Mouse (Mus musculus): Measurements from ENCODE around the gene Hist1h3g. TPM values are rescaled to one million over a fixed set of nuclear protein-coding genes. Genes with fewer than 3 reads are reported as not detected.
A peak's percentile ranks its signal among the peaks of the same experiment; 100 is the strongest.
"Not testable (repeated sequence)": the region's sequence is repeated elsewhere in the genome, so short reads cannot be mapped to it uniquely, and the experiment has no call there.

Hist1h3g gene
- total RNA-seq, 2 experiments from 2014 or later = 3.6 to 5.7 TPM

DNA sequence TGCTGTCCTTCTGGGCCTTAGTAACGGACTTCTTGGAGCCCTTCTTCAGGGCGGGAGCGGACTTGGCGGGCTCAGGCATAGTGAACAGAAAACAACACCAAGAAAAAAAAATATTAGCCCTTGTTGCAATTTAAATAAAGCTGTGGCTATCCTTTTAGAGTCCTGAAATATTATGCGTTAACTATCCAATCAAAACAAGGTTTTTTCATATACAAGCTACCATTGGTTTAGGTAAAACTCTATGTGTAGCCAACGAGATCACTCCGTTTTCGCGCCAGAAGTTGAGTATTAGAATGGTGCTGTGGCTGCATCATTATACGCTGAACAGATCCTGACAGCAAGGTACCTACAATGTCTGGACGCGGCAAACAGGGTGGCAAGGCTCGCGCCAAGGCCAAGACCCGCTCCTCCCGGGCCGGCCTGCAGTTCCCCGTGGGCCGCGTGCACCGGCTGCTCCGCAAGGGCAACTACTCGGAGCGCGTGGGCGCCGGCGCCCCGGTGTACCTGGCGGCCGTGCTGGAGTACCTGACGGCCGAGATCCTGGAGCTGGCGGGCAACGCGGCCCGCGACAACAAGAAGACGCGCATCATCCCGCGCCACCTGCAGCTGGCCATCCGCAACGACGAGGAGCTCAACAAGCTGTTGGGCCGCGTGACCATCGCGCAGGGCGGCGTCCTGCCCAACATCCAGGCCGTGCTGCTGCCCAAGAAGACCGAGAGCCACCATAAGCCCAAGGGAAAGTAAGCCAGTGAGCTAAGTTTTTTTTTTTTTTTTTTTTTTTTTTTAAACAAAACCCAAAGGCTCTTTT, 1.5 kb upstream of the Hist1h3g start, which contains the start of gene Hist1h2af:
TSS of gene Hist1h2af (plus strand) at position 347 of the 808 bp plus-strand sequence.
- not testable (repeated sequence) for DNase-seq (ENCODE audit: extremely low spot score in 1 of 2, low spot score in 1 of 2)

DNA sequence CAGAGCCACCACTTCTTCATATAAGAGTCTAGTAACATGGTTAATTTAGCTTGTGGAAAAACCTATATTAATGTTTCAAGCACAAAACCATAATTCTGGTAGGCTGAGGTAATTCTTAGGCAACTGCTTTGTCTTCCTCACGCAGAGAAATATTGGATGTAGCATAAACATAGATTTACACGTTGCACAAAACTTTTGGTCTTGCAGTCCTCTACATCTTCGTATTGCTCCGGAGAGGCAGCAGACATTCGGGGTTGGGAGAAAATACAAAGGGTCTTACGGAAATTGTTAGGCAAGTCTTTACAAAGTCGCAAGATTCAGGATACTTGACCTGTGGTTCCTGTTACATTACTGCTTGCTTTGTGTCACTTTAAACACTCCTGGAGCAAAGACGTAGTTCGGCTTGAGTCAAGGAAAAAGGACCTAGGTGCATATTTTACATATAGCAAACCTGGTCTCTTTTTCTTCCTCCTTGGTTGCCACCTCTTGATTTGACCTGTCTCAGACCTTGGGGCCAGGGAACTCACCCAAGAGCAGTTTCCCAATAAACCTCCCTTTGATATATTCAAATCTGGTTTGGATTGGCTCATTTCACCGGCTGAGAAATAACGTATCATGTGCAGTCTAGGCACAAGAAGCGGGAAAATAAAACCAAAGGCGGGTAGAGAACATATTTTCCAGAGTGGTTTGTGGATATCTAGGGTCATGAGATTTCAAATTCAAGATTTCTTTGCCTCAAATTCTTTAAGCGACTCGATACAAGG, 672 bp upstream of the Hist1h3g start:
- DNase-seq (ENCODE audit: extremely low spot score in 1 of 2, low spot score in 1 of 2) = no peak

DNA sequence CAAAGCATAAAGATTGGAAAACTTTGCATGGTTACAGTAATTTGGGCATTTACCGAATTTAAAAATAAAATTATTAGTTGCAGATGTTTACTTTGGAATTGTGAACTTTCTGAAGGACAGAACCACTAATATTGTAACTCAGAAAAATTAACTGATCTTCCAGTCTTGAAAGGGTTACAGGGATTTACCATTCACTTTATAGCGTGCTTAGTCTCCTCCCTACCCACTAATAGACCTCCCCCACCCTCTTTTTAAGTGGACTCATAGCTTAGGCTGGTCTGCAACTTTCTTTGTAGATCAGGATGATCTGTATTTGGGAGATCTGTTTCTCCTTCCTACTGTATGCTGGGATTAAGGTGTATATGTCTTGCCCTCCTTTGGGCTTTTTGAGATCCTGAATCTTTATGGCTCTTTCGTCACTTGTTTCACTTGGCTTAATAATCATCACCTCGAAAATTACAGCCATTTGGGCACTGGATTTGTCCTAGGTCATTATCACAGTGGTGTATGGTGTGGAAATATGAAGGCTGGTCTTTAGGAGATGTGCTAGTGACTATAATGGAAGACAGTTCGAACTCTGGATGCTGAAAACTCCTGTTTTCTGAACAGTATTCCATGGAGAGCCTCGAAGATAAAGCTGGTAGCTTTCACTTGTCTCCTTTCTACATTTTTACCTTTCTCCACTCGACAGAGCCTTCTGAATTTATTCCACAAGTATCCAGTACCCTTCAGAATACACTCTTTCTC, 1.0 kb downstream of the Hist1h3g start:
- no peak for DNase-seq (ENCODE audit: extremely low spot score in 1 of 2, low spot score in 1 of 2)

DNA sequence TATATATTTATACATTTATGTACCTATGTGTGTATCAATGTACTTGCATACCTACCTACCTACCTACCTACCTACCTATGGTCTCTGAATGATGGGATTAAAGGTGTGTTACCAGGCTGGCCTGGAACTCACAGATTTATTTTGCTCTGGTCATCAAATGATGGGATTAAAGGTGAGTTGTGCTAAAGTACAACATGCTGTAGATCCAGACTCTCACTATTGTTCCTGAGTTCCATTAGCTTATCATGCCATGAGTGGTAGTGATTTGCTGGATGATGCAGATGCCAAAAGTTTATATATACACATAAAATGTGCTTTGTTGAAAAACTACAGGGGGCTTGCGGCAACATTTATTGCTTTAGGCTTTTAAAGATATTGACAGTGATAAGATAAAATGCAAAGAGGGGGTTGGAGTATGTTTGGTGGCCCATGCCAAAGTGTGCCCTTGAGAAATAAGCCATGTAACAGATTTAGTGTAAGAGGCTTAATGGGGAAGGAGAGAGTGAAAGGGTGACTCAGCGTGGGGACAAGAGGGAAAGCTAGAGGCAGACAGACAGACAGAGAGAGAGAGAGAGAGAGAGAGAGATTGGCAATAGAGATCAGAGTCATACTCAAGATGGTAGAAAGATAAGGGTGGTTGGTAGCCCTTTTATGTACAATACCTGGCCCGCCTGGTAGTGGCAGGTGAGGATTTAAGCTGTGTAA, 1.9 kb downstream of the Hist1h3g start:
- DNase-seq (ENCODE audit: extremely low spot score in 1 of 2, low spot score in 1 of 2) = no peak

DNA sequence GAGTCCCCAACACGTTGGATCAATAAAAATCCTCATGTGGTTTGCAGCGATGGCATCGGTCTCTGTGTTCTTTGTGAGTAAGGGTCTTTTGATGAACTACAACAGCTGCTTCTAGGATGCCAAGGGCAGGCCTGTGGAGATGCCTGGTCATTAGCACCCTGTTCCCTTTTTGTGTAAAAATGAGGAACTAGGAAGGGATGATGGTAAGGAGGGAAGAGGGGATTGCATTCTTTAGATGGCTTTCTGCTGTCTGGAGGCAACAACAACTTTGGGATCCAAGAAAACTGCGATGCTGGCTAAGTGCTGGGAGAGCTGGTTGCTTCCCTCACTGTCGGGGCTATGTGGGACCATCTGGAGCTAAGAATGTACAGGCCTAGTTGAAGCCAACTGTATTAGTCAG, 3.0 kb downstream of the Hist1h3g start:
- no peak for DNase-seq (ENCODE audit: extremely low spot score in 1 of 2, low spot score in 1 of 2)

DNA sequence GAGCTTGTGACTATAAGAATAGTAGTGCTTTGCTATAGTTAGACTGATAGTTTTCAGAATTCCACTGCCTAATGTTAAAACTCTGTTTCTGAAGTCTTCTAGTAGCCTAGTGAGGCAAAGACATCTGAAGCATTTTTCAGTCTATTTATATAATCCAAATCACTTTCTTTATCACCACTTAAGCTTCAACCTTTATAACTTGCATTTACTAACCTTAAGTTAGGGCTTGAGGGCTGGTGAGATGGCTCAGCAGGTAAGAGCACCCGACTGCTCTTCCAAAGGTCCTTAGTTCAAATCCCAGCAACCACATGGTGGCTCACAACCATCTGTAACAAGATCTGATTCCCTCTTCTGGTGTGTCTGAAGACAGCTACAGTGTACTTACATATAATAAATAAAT, 4.6 kb downstream of the Hist1h3g start:
- DNase-seq (ENCODE audit: extremely low spot score in 1 of 2, low spot score in 1 of 2) = not testable (repeated sequence)

DNA sequence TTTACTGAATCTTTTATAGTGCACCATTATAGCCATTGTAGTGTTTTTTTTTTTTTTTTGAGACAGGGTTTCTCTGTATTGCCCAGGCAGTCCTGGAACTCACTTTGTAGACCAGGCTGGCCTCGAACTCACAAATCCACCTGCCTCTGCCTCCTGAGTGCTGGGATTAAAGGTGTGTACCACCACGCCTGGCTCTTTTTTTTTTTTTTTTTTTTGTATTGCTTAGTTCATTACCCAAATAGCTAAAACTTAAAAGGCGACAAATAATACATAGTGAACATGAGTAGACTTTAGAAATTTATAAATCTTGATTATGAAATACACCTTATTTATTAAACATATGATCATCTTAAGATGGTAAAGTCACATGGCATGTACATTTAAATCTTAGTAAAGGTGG, 6.3 kb downstream of the Hist1h3g start:
- no peak for DNase-seq (ENCODE audit: extremely low spot score in 1 of 2, low spot score in 1 of 2)

DNA sequence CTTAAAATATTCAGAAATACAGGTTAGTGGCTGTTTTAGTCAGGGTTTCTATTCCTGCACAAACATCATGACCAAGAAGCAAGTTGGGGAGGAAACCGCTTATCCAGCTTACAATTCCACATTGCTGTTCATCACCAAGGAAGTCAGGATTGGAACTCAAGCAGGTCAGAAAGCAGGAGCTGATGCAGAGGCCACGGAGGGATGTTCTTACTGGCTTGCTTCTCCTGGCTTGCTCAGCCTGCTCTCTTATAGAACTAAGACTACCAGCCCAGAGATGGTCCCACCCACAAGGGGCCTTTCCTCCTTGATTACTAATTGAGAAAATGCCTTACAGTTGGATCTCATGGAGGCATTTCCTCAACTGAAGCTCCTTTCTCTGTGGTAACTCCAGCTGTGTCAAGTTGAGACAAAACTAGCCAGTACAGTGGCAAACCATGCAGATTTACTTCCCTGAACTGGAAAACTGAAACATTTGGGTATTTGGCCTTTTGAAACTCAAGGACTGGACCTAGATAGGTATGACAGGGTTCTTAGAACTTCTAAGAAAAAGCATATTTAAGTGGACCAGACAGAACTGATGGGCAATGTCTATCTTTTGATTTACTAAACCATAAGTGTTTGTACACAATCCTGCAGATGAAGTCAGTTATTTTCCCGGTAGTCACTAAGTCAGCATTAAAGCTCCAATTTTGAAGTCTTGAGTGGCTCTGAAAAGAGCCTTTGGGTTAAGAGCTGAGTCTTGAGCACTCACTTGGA, 7.2 kb downstream of the Hist1h3g start:
- not testable (repeated sequence) for DNase-seq (ENCODE audit: extremely low spot score in 1 of 2, low spot score in 1 of 2)

DNA sequence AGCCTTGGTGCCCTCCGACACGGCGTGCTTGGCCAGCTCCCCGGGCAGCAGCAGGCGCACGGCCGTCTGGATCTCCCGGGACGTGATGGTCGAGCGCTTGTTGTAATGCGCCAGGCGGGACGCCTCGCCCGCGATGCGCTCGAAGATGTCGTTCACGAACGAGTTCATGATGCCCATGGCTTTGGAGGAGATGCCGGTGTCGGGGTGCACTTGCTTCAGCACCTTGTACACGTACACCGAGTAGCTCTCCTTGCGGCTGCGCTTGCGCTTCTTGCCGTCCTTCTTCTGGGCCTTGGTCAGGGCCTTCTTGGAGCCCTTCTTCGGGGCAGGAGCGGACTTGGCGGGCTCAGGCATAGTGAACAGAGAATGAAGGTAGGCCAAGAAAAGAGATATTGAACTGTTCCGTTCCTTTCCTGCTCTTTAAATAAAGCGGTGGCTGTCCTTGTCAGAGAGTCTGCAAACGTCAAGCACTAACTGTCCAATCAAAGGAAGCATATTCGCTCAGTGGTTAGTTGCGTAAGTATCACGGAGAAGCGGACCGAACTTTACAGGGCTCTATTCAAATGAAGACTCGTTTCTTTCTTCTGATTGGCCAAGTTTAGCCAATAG, 7.9 kb downstream of the Hist1h3g start, which contains the start of gene Hist1h2bh:
TSS of gene Hist1h2bh (minus strand) at position 394 of the 609 bp plus-strand sequence.
- not testable (repeated sequence) for DNase-seq (ENCODE audit: extremely low spot score in 1 of 2, low spot score in 1 of 2)

DNA sequence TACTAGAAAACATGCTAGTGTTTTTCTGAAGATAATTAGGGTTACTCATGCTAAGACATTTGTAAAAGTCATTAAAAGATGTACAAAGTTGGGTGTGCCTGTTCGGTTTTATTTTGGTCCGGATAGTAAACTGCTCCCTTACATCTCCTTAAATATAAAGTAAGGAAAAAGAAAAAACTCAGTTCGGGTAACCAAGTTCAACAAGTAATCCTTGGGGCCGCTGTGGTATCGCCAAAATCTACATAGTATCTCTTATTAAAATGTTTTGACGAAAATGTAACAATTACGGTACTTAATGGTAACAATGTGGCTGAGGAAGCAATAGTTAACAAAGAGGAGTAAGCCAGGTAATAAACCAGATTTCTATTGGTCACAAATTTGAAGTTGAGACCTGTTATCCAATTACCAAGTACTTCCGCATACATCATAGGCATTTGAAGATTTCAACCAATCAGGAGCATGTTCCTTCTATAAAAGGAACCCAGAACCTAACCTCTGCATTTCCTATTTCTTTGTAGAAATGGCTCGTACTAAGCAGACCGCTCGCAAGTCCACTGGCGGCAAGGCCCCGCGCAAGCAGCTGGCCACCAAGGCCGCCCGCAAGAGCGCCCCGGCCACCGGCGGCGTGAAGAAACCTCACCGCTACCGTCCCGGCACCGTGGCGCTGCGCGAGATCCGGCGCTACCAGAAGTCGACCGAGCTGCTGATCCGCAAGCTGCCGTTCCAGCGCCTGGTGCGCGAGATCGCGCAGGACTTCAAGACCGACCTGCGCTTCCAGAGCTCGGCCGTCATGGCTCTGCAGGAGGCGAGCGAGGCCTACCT, 9.0 kb downstream of the Hist1h3g start, which contains the start of gene Hist1h3f:
TSS of gene Hist1h3f (plus strand) at position 88 of the 822 bp plus-strand sequence.
- DNase-seq (ENCODE audit: extremely low spot score in 1 of 2, low spot score in 1 of 2) = peak; percentile 49 to 71

DNA sequence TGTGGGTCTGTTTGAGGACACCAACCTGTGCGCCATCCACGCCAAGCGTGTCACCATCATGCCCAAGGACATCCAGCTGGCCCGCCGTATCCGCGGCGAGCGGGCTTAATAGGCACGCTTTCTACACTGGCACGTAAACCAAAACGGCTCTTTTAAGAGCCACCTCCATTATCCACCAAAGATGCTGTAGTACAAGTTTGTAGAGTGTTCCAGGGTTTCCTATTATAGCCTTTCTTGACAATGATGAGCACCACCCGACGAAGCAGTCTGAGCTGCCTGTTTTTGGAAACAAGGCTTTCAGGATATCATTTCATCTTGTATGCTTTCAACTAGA, 9.5 kb downstream of the Hist1h3g start:
- not testable (repeated sequence) for DNase-seq (ENCODE audit: extremely low spot score in 1 of 2, low spot score in 1 of 2)

DNA sequence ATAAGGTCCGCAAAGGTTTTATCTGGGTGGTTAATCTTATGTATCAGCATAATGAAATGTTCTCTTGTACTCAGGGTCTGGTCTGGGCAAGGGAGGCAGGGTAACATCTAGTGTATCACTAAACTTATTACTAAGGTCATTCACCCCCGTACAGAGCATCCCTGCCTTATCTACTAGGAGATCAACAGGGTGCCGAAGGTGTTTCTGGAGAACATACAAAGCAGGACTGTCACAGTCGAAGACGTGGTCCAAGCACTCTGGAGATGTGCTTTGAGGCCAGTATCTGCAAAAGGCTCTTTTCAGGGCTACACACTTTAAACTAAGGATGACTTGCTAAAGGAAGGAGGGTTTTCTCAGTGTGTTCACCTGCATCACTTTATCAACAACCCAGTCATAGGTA, 11.5 kb downstream of the Hist1h3g start:
- DNase-seq (ENCODE audit: extremely low spot score in 1 of 2, low spot score in 1 of 2) = no peak

DNA sequence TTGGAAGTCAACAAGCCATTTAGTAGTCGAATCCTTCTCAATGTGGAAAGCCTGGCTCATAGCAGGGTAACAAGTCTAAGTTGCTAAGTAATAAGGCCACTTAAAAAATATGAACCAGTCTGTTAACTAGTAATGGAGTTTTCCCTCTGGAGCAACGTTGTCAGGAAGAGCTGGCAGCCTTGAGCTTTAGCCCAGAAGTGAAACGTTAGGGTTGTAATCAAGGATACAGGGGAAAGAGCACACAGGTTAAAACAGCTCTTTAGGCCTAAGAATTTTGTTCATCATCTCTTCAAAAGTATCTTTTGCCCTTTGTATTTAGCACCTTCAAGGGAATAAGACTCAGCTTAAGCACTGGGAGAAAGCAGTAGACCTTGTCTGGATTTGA, 15.5 kb downstream of the Hist1h3g start:
- DNase-seq (ENCODE audit: extremely low spot score in 1 of 2, low spot score in 1 of 2) = no peak

DNA sequence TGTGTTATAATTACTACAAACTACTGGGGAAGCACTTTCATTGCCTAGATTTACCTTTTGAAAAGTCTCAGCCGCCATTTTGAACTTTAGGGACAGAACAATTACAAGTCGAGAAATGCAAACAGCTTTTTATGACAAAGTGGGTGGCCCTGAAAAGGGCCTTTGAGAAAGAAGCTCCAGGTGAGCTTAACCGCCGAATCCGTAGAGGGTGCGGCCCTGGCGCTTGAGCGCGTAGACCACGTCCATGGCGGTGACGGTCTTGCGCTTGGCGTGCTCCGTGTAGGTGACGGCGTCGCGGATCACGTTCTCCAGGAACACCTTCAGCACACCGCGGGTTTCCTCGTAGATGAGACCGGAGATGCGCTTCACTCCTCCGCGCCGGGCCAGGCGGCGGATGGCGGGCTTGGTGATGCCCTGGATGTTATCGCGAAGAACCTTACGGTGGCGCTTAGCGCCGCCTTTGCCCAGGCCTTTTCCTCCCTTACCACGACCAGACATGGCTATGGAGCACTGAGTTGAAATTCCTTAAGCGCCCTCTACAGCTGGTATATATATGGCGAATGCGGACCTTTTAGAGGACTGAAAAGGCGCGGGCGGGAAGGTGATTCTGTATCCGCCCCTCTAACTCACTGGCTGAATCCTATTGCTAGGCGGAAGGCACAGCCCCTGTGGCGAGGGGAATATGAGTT, 16.1 kb downstream of the Hist1h3g start, which contains the start of gene Hist1h4f:
TSS of gene Hist1h4f (minus strand) at position 503 of the 689 bp plus-strand sequence.
- DNase-seq (ENCODE audit: extremely low spot score in 1 of 2, low spot score in 1 of 2) = peak; percentile 75 to 82

DNA sequence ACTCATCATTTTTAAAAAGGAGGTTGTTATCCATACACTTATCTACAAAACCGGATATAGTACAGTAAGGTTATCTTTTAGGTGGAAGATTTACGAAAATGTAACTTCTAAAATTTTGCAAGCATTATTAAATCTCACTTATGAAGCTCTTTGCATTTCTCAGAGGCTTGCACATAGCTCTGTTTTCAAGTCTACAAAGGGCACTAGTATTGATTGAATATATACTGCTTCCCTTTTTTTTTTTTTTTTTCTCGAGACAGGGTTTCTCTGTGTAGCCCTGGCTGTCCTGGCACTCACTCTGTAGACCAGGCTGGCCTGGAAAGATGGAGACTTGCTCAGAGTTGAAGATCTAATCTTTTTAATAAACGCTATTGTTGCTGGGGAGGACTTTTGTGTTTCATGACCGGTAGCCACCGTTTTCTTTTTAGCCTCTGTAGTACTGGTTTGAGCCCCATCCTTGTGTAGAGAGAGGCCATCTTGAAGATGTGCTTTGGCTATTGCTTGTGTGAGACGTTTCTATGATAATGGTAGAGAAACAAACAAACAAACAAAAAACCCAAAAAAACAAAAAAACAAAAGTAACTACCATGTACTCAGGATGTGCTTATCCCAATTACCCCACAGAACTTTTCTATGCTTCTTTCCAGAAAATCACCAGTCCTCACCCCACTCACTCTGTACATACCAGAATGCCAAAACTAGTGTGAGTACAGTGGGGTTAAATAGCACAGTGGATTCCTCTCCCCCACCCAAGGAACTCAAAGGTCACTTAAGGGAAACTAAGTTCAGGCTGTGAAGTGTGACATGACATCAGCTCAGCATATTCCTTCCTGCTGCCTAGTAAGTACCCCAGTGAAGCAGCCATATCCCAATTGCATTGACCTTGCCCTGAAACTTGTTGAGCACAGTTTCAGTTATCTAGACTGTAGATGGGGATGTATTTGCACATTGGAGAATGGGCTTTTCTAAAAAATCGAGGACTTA, 17.0 kb downstream of the Hist1h3g start:
- no peak for DNase-seq (ENCODE audit: extremely low spot score in 1 of 2, low spot score in 1 of 2)

DNA sequence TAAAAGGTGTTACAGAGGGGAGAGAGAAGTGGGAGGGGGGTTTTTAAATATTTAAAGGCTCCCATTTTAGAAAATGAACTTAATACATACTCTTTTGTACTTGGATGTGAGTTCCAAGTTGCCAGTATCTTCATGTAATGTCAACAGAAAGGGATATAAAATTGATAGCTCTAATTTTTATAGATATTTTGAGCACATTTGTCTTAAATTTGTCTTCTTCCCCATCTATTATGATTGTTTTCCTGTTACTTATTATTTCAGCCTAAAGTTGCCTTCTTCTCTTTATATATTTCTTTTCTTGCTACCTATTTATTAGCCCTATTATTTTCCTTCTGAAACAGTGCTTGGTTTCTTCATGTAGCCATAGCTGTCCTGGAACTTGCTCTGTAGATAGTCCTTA, 17.7 kb downstream of the Hist1h3g start, which contains the start of gene Hist1h1d:
TSS of gene Hist1h1d (plus strand) at position 301 of the 400 bp plus-strand sequence.
- no peak for DNase-seq (ENCODE audit: extremely low spot score in 1 of 2, low spot score in 1 of 2)

Measured in layer of hippocampus, postnatal 25 days (tissue).